Mouse (Mus musculus): ENCODE results near the gene Bcas3. TPM values are rescaled to one million over a fixed set of nuclear protein-coding genes. Genes with fewer than 3 reads are reported as not detected.
A peak's percentile ranks its signal among the peaks of the same experiment; 100 is the strongest.

Bcas3 gene
- polyA plus RNA-seq, 1 experiment from 2014 or later: 16.7 TPM

DNA sequence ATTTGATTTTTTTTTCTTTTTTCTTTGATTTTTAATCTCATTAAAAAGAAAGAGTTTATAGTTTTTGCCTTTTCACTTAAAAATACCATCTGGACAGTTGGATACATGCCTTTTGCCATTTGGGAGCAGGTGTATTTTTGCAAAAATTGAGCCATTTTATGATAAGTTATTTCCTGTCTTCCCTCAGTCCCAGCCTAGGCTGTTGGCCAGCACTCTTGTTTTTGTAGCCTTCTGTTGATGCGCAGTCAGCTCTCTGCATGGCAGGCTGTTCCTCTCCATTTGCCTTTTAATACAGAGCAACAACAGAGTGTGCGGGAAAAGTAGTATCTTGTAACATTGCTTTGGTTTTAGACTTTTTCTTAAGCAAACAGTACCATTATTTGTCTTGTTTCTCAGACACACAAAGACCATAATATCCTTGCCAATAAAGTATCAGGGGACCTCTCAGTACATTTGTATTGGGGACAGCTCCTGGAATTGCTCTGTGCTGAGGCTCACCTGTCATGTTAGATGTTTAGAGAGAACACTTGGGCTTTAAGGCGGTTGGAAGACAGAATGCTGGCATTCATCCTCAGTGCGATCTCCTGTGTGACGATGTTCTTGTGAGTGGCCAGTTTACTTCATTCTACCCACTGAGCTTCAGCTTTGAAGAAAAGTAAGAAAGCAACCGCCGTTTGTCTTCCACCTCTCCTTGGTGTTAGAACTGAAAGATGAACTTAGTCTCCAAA is 23.6 kb upstream of the Bcas3 start:
- Histone ChIP-seq H3K27ac (0 out of 2 replicates have a peak overlapping the region, but pooled peaks have one; percentile 4), H3K9ac (no peak overlapping the region), H3K27me3 (replicated peaks) (no peaks in the 10 kb centered on the region), H3K4me1 (no peaks in the 10 kb centered on the region), H3K4me3 (replicated peaks) (no peak overlapping the region), H3K9me3 (no peaks in the 10 kb centered on the region), H3K36me3 (peaks cover 8% of the 10 kb centered on the region; the same call in 1 of the 2 replicates), H3K4me2 (no peak overlapping the region)
- no peak for ATAC-seq (ENCODE audit: insufficient read depth, low FRiP score, low read depth)
- 87% methylated on average over 7 of the region's 7 CpGs for WGBS

GRCm38 (mm10) chr11:85334778-85335177 is 18.2 kb upstream of the Bcas3 start:
- Histone ChIP-seq H3K4me2 (no peak overlapping the region), H3K27me3 (replicated peaks) (no peaks in the 10 kb centered on the region), H3K9ac (no peak overlapping the region), H3K4me1 (no peaks in the 10 kb centered on the region), H3K27ac (no peak overlapping the region), H3K4me3 (replicated peaks) (no peak overlapping the region), H3K36me3 (peaks cover 16% of the 10 kb centered on the region), H3K9me3 (no peaks in the 10 kb centered on the region)
- no peak for ATAC-seq (ENCODE audit: insufficient read depth, low FRiP score, low read depth)
- 43% methylated on average over 4 of the region's 4 CpGs for WGBS

GRCm38 (mm10) chr11:85339173-85339831 is 13.7 kb upstream of the Bcas3 start:
- Histone ChIP-seq H3K9ac (no peak overlapping the region), H3K4me1 (no peaks in the 10 kb centered on the region), H3K36me3 (peaks cover 20% of the 10 kb centered on the region), H3K4me3 (replicated peaks) (no peak overlapping the region), H3K9me3 (no peaks in the 10 kb centered on the region), H3K27me3 (replicated peaks) (no peaks in the 10 kb centered on the region), H3K4me2 (no peak overlapping the region), H3K27ac (no peak overlapping the region)
- 86% methylated on average over 6 of the region's 6 CpGs for WGBS
- ATAC-seq (ENCODE audit: insufficient read depth, low FRiP score, low read depth): peak; percentile 86; the same call in 1 of the 2 replicates

DNA sequence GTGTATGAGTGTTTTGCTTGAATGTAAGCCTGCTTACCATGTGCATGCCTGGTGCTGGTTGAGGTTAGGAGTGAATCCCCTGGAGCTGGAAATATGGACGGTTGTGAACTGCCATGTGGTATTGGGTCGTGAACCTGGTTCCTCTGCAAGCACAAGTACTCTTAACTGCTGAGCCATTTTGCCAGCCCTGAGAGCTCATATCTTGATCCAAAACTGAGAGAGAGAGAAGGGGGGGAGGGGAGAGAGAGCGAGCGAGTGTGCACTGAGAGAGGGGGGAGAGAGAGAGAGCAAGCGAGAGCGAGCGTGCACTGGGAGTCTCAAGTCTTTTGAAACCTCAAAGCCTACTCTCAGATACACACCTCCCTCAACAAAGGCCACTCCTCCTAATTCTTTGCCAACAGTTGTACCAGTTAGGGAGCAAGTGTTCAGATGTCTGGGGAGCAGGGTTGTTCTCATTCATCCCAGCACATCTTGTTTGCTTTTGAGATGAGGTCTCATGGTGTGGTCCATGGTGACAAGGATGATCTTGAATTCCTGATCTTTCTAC is 12.8 kb upstream of the Bcas3 start:
- H3K4me3 ChIP-seq (replicated peaks): no peak overlapping the region
- no peaks in the 10 kb centered on the region for H3K4me1 ChIP-seq
- H3K27me3 ChIP-seq (replicated peaks): no peaks in the 10 kb centered on the region
- no peak overlapping the region for H3K4me2 ChIP-seq
- ATAC-seq (ENCODE audit: insufficient read depth, low FRiP score, low read depth): 0 out of 2 replicates have a peak, but pooled peaks have one; percentile 33
- H3K27ac ChIP-seq: no peak overlapping the region
- H3K9ac ChIP-seq: no peak overlapping the region
- no peaks in the 10 kb centered on the region for H3K9me3 ChIP-seq
- WGBS: 75% methylated on average over 7 of the region's 7 CpGs
- H3K36me3 ChIP-seq: peaks cover 17% of the 10 kb centered on the region; the same call in 1 of the 2 replicates

- WGBS: 52% methylated on average over 4 of the region's 4 CpGs
- Histone ChIP-seq H3K9ac (no peak overlapping the region; the same call in 1 of the 2 replicates), H3K27me3 (replicated peaks) (no peaks in the 10 kb centered on the region), H3K36me3 (no peaks in the 10 kb centered on the region), H3K27ac (no peak overlapping the region), H3K4me1 (0 out of 2 replicates have a peak, but pooled peaks cover 6% of the 10 kb centered on the region), H3K4me2 (peak overlapping the region; percentile 73), H3K4me3 (replicated peaks) (peak overlapping the region; percentile 73), H3K9me3 (no peaks in the 10 kb centered on the region)
- no peak for ATAC-seq (ENCODE audit: insufficient read depth, low FRiP score, low read depth)
These were observed 852 bp downstream of the Bcas3 start for GRCm38 (mm10) chr11:85353819-85354218.

GRCm38 (mm10) chr11:85359641-85360040 is 6.7 kb downstream of the Bcas3 start:
- H3K4me2 ChIP-seq: no peak overlapping the region
- H3K9ac ChIP-seq: no peak overlapping the region
- ATAC-seq (ENCODE audit: insufficient read depth, low FRiP score, low read depth): no peak
- H3K27ac ChIP-seq: no peak overlapping the region
- no peaks in the 10 kb centered on the region for H3K27me3 ChIP-seq (replicated peaks)
- no peak overlapping the region for H3K4me3 ChIP-seq (replicated peaks)
- 91% methylated on average over 6 of the region's 6 CpGs for WGBS
- H3K9me3 ChIP-seq: no peaks in the 10 kb centered on the region
- 0 out of 2 replicates have a peak, but pooled peaks cover 3% of the 10 kb centered on the region for H3K36me3 ChIP-seq
- H3K4me1 ChIP-seq: no peaks in the 10 kb centered on the region

GRCm38 (mm10) chr11:85361621-85362020 is 8.7 kb downstream of the Bcas3 start:
- 88% methylated on average over 8 of the region's 8 CpGs for WGBS
- no peak for ATAC-seq (ENCODE audit: insufficient read depth, low FRiP score, low read depth)
- Histone ChIP-seq H3K9me3 (no peaks in the 10 kb centered on the region), H3K27ac (no peak overlapping the region), H3K4me3 (replicated peaks) (no peak overlapping the region), H3K36me3 (0 out of 2 replicates have a peak, but pooled peaks cover 3% of the 10 kb centered on the region), H3K9ac (no peak overlapping the region), H3K27me3 (replicated peaks) (no peaks in the 10 kb centered on the region), H3K4me1 (no peaks in the 10 kb centered on the region), H3K4me2 (no peak overlapping the region)

DNA sequence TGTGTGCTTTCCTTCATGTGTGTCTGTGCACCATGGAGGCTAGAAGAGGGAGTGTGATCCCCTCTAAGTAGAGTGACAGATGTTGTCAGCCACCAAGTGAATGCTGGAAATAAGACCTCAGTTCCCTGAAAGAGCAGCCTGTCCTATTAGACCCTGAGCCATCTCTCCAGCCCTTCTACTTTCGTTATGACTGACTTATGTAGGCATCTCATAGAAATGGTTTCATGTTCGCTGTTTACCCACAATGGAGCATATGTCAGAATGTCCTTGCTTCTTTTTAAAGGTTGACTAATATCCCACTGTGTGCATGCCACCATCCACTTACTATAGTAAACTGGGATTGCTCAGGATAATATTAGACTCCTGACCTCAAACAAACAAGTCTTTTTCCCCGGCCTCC is 13.2 kb downstream of the Bcas3 start:
- no peak for ATAC-seq (ENCODE audit: insufficient read depth, low FRiP score, low read depth)
- H3K36me3 ChIP-seq: 0 out of 2 replicates have a peak, but pooled peaks cover 3% of the 10 kb centered on the region
- no peaks in the 10 kb centered on the region for H3K4me1 ChIP-seq
- 88% methylated on average over 3 of the region's 3 CpGs for WGBS
- no peak overlapping the region for H3K4me2 ChIP-seq
- no peak overlapping the region for H3K27ac ChIP-seq
- H3K9me3 ChIP-seq: no peaks in the 10 kb centered on the region
- H3K27me3 ChIP-seq (replicated peaks): no peaks in the 10 kb centered on the region
- no peak overlapping the region for H3K4me3 ChIP-seq (replicated peaks)
- no peak overlapping the region for H3K9ac ChIP-seq

DNA sequence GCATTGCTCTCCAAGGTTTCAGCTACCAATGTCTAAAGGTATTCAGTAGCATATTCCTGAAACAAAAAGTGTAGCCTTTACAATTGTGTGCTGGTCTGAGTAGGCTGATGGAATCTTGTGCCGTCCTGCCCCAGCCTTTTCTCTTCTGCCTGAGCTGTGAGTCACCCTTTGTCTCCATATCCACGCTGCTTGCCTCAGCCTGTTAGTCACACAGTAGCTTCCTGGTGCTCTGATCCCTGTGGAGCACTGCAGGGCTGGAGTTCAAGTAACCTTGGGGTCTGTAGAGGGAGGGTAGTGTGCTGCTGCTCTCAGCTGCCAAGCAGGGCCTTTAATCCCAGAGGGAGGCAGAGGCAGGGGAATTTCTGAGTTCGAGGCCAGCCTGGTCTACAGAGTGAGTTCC is 14.9 kb downstream of the Bcas3 start:
- 81% methylated on average over 3 of the region's 3 CpGs for WGBS
- Histone ChIP-seq H3K9me3 (no peaks in the 10 kb centered on the region), H3K4me3 (replicated peaks) (no peak overlapping the region), H3K9ac (no peak overlapping the region), H3K4me2 (no peak overlapping the region), H3K27ac (0 out of 2 replicates have a peak overlapping the region, but pooled peaks have one; percentile 26), H3K4me1 (no peaks in the 10 kb centered on the region), H3K36me3 (0 out of 2 replicates have a peak, but pooled peaks cover 6% of the 10 kb centered on the region), H3K27me3 (replicated peaks) (no peaks in the 10 kb centered on the region)
- ATAC-seq (ENCODE audit: insufficient read depth, low FRiP score, low read depth): peak; percentile 53; the same call in 1 of the 2 replicates

GRCm38 (mm10) chr11:85379091-85379490 is 26.1 kb downstream of the Bcas3 start:
- Histone ChIP-seq H3K27me3 (replicated peaks) (no peaks in the 10 kb centered on the region), H3K9ac (no peak overlapping the region), H3K27ac (no peak overlapping the region), H3K4me1 (no peaks in the 10 kb centered on the region), H3K9me3 (no peaks in the 10 kb centered on the region), H3K36me3 (no peaks in the 10 kb centered on the region), H3K4me3 (replicated peaks) (no peak overlapping the region), H3K4me2 (no peak overlapping the region)
- ATAC-seq (ENCODE audit: insufficient read depth, low FRiP score, low read depth): no peak
- WGBS: 83% methylated on average over 3 of the region's 3 CpGs

- no peaks in the 10 kb centered on the region for H3K9me3 ChIP-seq
- no peak for ATAC-seq (ENCODE audit: insufficient read depth, low FRiP score, low read depth)
These were observed 27.1 kb downstream of the Bcas3 start for GRCm38 (mm10) chr11:85380046-85380445.

GRCm38 (mm10) chr11:85382055-85382454 is 29.1 kb downstream of the Bcas3 start:
- no peak overlapping the region for H3K4me3 ChIP-seq (replicated peaks)
- no peaks in the 10 kb centered on the region for H3K27me3 ChIP-seq (replicated peaks)
- no peak overlapping the region for H3K9ac ChIP-seq
- no peak overlapping the region for H3K4me2 ChIP-seq
- H3K27ac ChIP-seq: no peak overlapping the region
- ATAC-seq (ENCODE audit: insufficient read depth, low FRiP score, low read depth): no peak
- H3K9me3 ChIP-seq: no peaks in the 10 kb centered on the region
- 10% methylated on average over 4 of the region's 4 CpGs for WGBS
- H3K4me1 ChIP-seq: no peaks in the 10 kb centered on the region
- no peaks in the 10 kb centered on the region for H3K36me3 ChIP-seq

More at GRCm38 (mm10) chr11:85380046-85380445, 27.1 kb downstream of the Bcas3 start:
- no peaks in the 10 kb centered on the region for H3K4me1 ChIP-seq
- no peak overlapping the region for H3K4me2 ChIP-seq
- H3K27ac ChIP-seq: no peak overlapping the region
- WGBS: 19% methylated on average over 1 of the region's 1 CpGs
- no peaks in the 10 kb centered on the region for H3K27me3 ChIP-seq (replicated peaks)
- no peak overlapping the region for H3K4me3 ChIP-seq (replicated peaks)
- H3K9ac ChIP-seq: no peak overlapping the region
- H3K36me3 ChIP-seq: no peaks in the 10 kb centered on the region

Measured in stomach, embryonic 15.5 days (tissue).